In the genomic region with DNA sequence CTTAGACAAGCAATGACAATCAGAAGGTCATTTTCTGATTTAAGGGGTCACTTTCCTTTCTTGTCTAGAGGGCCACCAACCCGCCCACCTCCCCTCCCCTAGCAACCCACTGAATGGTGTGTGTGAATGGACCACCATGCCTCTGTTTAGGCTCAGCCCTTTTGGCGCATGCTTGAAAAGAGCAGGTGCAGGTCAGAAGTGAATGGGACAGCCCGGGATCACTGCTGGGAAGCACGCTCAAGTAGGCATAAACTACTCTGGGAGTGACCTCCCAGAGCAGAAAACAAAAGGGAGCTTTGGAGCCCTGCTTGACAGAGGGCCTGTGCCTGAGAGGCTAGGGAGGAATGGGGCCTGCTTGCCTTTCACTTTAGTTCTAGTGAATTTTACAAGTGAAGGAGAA, we compare ENCODE assay signal across 13 mouse cellular contexts. TPM values are rescaled to one million over a fixed set of nuclear protein-coding genes. Genes with fewer than 3 reads are reported as not detected.
DNase-seq lines count a peak whose midpoint lies in the region; ATAC-seq and TF ChIP-seq lines count a peak whose summit lies in the region.
"Had no signal": no experiment of that assay in that cellular context is flagged by ENCODE, and none has a peak within 500 bp of the region (broad histone marks: within the 10 kb centered on the region; RNA-seq: fewer than 3 reads in every experiment).

No protein-coding gene starts in this region.

- H3K9me3 ChIP-seq in ES-Bruce4 (replicated peaks; ENCODE audit: control insufficient read depth, insufficient read depth, low read length, poor library complexity, severe bottlenecking) = no peaks in the 10 kb centered on the region
- no peaks in the 10 kb centered on the region for H3K9me3 ChIP-seq in hindbrain, embryonic 11.5 days (ENCODE audit: control insufficient read depth, low read length)
- H3K9me3 ChIP-seq in midbrain, postnatal 0 days (ENCODE audit: low read length) = no peaks in the 10 kb centered on the region
- H3K9me3 ChIP-seq: stomach, embryonic 15.5 days had no signal

- no peak overlapping the region for H3K27ac ChIP-seq in ES-Bruce4 (ENCODE audit: insufficient read depth, low read length)
- H3K27ac ChIP-seq in hindbrain, embryonic 11.5 days (ENCODE audit: low read depth, low read length) = no peak overlapping the region
- no peak overlapping the region for H3K27ac ChIP-seq in midbrain, postnatal 0 days (ENCODE audit: low read depth, low read length)
- no peak overlapping the region for H3K27ac ChIP-seq in kidney, adult 2 months (ENCODE audit: insufficient read depth, low read depth, low read length)
- H3K27ac ChIP-seq: stomach, embryonic 15.5 days had no signal

- H3K4me2 ChIP-seq in hindbrain, embryonic 11.5 days (replicated peaks; ENCODE audit: low read depth, low read length) = no peak overlapping the region
- H3K4me2 ChIP-seq in midbrain, postnatal 0 days (ENCODE audit: low read depth, low read length, poor library complexity, severe bottlenecking) = no peak overlapping the region
- H3K4me2 ChIP-seq: stomach, embryonic 15.5 days had no signal

- no peak for TF ChIP-seq POLR2A in ES-Bruce4 (IDR thresholded peaks at IDR 0.05; ENCODE audit: insufficient read depth, low read length)
- TF ChIP-seq POLR2A in kidney, adult 2 months (IDR thresholded peaks at IDR 0.05; ENCODE audit: low read depth, low read length) = no peak

- DNase-seq in embryo, embryonic 11.5 days (ENCODE audit: low read depth, low spot score) = peak; percentile 40
- peak; percentile 81 for DNase-seq in hindbrain, embryonic 11.5 days (ENCODE audit: low spot score)
- DNase-seq in midbrain, postnatal 0 days (ENCODE audit: low spot score) = peak; percentile 64
- no peak for DNase-seq in kidney, adult 2 months
- DNase-seq in right cerebral cortex, postnatal 25 days = no peak
- DNase-seq in spleen, adult 18-20 months = no peak
- DNase-seq in layer of hippocampus, postnatal 36 days = no peak
- DNase-seq: right cerebral cortex, adult 18-20 months had no signal

- H3K4me1 ChIP-seq in ES-Bruce4 (ENCODE audit: control insufficient read depth, insufficient read depth, low read length) = no peaks in the 10 kb centered on the region
- no peaks in the 10 kb centered on the region; the same call in 1 of the 2 replicates for H3K4me1 ChIP-seq in hindbrain, embryonic 11.5 days (replicated peaks; ENCODE audit: control insufficient read depth, insufficient read depth, low read length)
- no peaks in the 10 kb centered on the region for H3K4me1 ChIP-seq in midbrain, postnatal 0 days (ENCODE audit: insufficient read depth, low read length)
- no peaks in the 10 kb centered on the region for H3K4me1 ChIP-seq in kidney, adult 2 months (ENCODE audit: control insufficient read depth, insufficient read depth, low read length)
- H3K4me1 ChIP-seq: stomach, embryonic 15.5 days had no signal

- no peaks in the 10 kb centered on the region for H3K36me3 ChIP-seq in ES-Bruce4 (ENCODE audit: control insufficient read depth, insufficient read depth, low read length, poor library complexity, severe bottlenecking)
- H3K36me3 ChIP-seq in hindbrain, embryonic 11.5 days (ENCODE audit: control insufficient read depth, insufficient read depth, low read length) = no peaks in the 10 kb centered on the region
- H3K36me3 ChIP-seq in midbrain, postnatal 0 days (ENCODE audit: insufficient read depth, low read length) = no peaks in the 10 kb centered on the region
- no peaks in the 10 kb centered on the region for H3K36me3 ChIP-seq in kidney, adult 2 months (ENCODE audit: control insufficient read depth, insufficient read depth, low read length)
- H3K36me3 ChIP-seq: stomach, embryonic 15.5 days had no signal

- H3K9ac ChIP-seq in ES-Bruce4 (ENCODE audit: low read depth, poor library complexity, severe bottlenecking) = no peak overlapping the region
- no peak overlapping the region for H3K9ac ChIP-seq in hindbrain, embryonic 11.5 days (ENCODE audit: low read depth, low read length)
- no peak overlapping the region for H3K9ac ChIP-seq in midbrain, postnatal 0 days (replicated peaks; ENCODE audit: low read length, poor library complexity, severe bottlenecking)
- H3K9ac ChIP-seq: stomach, embryonic 15.5 days had no signal

- ATAC-seq in hindbrain, embryonic 11.5 days (ENCODE audit: low FRiP score) = peak; percentile 97
- ATAC-seq in midbrain, postnatal 0 days (ENCODE audit: low FRiP score) = 0 out of 2 replicates have a peak, but pooled peaks have one; percentile 41
- ATAC-seq: CD4-positive, CD25-positive, alpha-beta regulatory T cell, adult 4 months had no signal

- no peaks in the 10 kb centered on the region for H3K27me3 ChIP-seq in ES-Bruce4 (ENCODE audit: control insufficient read depth, insufficient read depth, low read length, poor library complexity, severe bottlenecking)
- peaks cover 48% of the 10 kb centered on the region for H3K27me3 ChIP-seq in hindbrain, embryonic 11.5 days (ENCODE audit: control insufficient read depth, insufficient read depth, low read length)
- H3K27me3 ChIP-seq in midbrain, postnatal 0 days (ENCODE audit: insufficient read depth, low read length) = no peaks in the 10 kb centered on the region
- H3K27me3 ChIP-seq in kidney, adult 2 months (replicated peaks; ENCODE audit: control insufficient read depth, insufficient read depth, low read length) = no peaks in the 10 kb centered on the region
- H3K27me3 ChIP-seq: stomach, embryonic 15.5 days had no signal

- no peak overlapping the region for H3K4me3 ChIP-seq in ES-Bruce4 (ENCODE audit: low read depth, low read length)
- no peak overlapping the region for H3K4me3 ChIP-seq in hindbrain, embryonic 11.5 days (ENCODE audit: low read depth, low read length)
- no peak overlapping the region for H3K4me3 ChIP-seq in midbrain, postnatal 0 days (ENCODE audit: low read depth, low read length)
- no peak overlapping the region for H3K4me3 ChIP-seq in kidney, adult 2 months (ENCODE audit: insufficient read depth, low read depth, low read length)
- H3K4me3 ChIP-seq: erythroblast, embryonic 14.5 days; stomach, embryonic 15.5 days had no signal

- 0 out of 2 replicates have a peak, but pooled peaks have one; percentile 67 for TF ChIP-seq EP300 in ES-Bruce4 (IDR thresholded peaks at IDR 0.05; ENCODE audit: insufficient read depth, low read depth, low read length)

- no peak for TF ChIP-seq CTCF in ES-Bruce4 (IDR thresholded peaks at IDR 0.05; ENCODE audit: low read depth, low read length)
- no peak for TF ChIP-seq CTCF in midbrain, postnatal 0 days (IDR thresholded peaks at IDR 0.05)
- TF ChIP-seq CTCF in kidney, adult 2 months (conservative IDR thresholded peaks at IDR 0.05; ENCODE audit: insufficient read depth, insufficient read length, low read depth, low read length) = no peak

- WGBS in hindbrain, embryonic 11.5 days = 19% methylated on average over 4 of the region's 4 CpGs
- WGBS in midbrain, postnatal 0 days = 25% methylated on average over 4 of the region's 4 CpGs
- WGBS in kidney, adult 2 months = 62% methylated on average over 4 of the region's 4 CpGs

RNA-seq across cellular contexts. Expression of a gene that starts 51.4 kb away (rescaled TPM):
- polyA plus RNA-seq in ES-Bruce4 (2011; ENCODE audit: insufficient read depth, insufficient read length, low read depth, missing spikeins) = 8.0 and 8.2 TPM in 2 replicates
- polyA plus RNA-seq in hindbrain, embryonic 11.5 days (2014; fragmentation: Nextera tagmentation; extraction: Ambion mirVana) = 24.9 and 26.5 TPM in 2 replicates
- 77.8 and 107 TPM in 2 replicates for total RNA-seq in midbrain, postnatal 0 days (2014; rRNA removed)
- polyA plus RNA-seq in midbrain, postnatal 0 days (2015; fragmentation: Nextera tagmentation; extraction: Ambion mirVana) = 38.8 and 43.3 TPM in 2 replicates
- polyA plus RNA-seq in kidney, adult 2 months (2012; rRNA removed) = 1.2 and 1.8 TPM in 2 replicates
- 100 to 1,000 TPM; 156 to 158 TPM for total RNA-seq in layer of hippocampus, postnatal 36 days (2021)
- total RNA-seq: megakaryocyte, adult 5-6 weeks had no signal
- polyA plus RNA-seq: CD4-positive, CD25-positive, alpha-beta regulatory T cell, adult 4 months; erythroblast, embryonic 14.5 days had no signal

Comparison
In these comparisons a context has a peak if more than half of its experiments do, and no peak if none do; other contexts are left out.
1. DNase-seq: peak in embryo, embryonic 11.5 days (single experiment), hindbrain, embryonic 11.5 days (single experiment) and midbrain, postnatal 0 days (single experiment); none in kidney, adult 2 months (single experiment), right cerebral cortex, postnatal 25 days (single experiment), spleen, adult 18-20 months (0 of 2) and layer of hippocampus, postnatal 36 days (0 of 2).